In the genomic region with DNA sequence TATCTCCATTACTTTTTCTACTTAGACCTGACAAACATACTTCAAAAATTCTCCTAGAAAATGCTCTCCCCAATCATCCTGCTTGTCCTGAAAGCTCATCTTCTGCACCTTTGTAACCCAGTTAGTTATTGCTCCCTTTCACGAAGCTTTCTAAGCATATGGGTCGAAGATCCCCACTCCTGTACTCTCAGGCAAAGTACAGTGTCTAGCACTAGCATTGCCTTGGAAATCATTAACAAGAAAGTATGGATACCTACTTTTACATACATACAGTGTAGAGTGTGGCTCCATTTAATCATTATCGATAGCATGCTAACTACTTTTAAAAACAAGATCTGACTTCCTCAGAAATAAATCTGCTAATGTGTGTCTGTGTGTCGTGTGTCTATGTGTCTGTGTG, we compare ENCODE assay signal across 29 mouse cellular contexts.
"Had no signal": no experiment of that assay in that cellular context is flagged by ENCODE, and none has a peak within 500 bp of the region (broad histone marks: within the 10 kb centered on the region; RNA-seq: fewer than 3 reads in every experiment).

No protein-coding gene starts in this region.

- H3K9ac ChIP-seq: embryonic facial prominence, embryonic 12.5 days; embryonic facial prominence, embryonic 13.5 days; embryonic facial prominence, embryonic 15.5 days; forebrain, embryonic 12.5 days; forebrain, embryonic 13.5 days; forebrain, embryonic 15.5 days; forebrain, postnatal 0 days had no signal

- H3K9me3 ChIP-seq: embryonic facial prominence, embryonic 10.5 days; embryonic facial prominence, embryonic 12.5 days; embryonic facial prominence, embryonic 13.5 days; embryonic facial prominence, embryonic 15.5 days; forebrain, embryonic 10.5 days; forebrain, embryonic 12.5 days; forebrain, embryonic 13.5 days; forebrain, embryonic 15.5 days had no signal

- H3K4me3 ChIP-seq: embryonic facial prominence, embryonic 10.5 days; embryonic facial prominence, embryonic 12.5 days; embryonic facial prominence, embryonic 13.5 days; embryonic facial prominence, embryonic 15.5 days; erythroblast, embryonic 14.5 days; forebrain, embryonic 10.5 days; forebrain, embryonic 12.5 days; forebrain, embryonic 13.5 days; forebrain, embryonic 15.5 days; gastrocnemius, adult 2 months; heart, adult 2 months had no signal

- H3K27ac ChIP-seq: embryonic facial prominence, embryonic 10.5 days; embryonic facial prominence, embryonic 12.5 days; embryonic facial prominence, embryonic 13.5 days; embryonic facial prominence, embryonic 15.5 days; forebrain, embryonic 10.5 days; forebrain, embryonic 12.5 days; forebrain, embryonic 13.5 days; forebrain, embryonic 15.5 days; gastrocnemius, adult 2 months; heart, adult 2 months had no signal

- H3K36me3 ChIP-seq: embryonic facial prominence, embryonic 10.5 days; embryonic facial prominence, embryonic 12.5 days; embryonic facial prominence, embryonic 13.5 days; embryonic facial prominence, embryonic 15.5 days; forebrain, embryonic 10.5 days; forebrain, embryonic 12.5 days; forebrain, embryonic 15.5 days had no signal

- H3K27me3 ChIP-seq: embryonic facial prominence, embryonic 12.5 days; embryonic facial prominence, embryonic 13.5 days; embryonic facial prominence, embryonic 15.5 days; forebrain, embryonic 12.5 days; forebrain, embryonic 13.5 days; forebrain, embryonic 15.5 days had no signal

- H3K4me2 ChIP-seq: embryonic facial prominence, embryonic 12.5 days; embryonic facial prominence, embryonic 13.5 days; embryonic facial prominence, embryonic 15.5 days; forebrain, embryonic 12.5 days; forebrain, embryonic 13.5 days; forebrain, embryonic 15.5 days had no signal

- ATAC-seq: forebrain, embryonic 13.5 days; forebrain, embryonic 14.5 days; forebrain, embryonic 15.5 days; forebrain, embryonic 16.5 days; forebrain, postnatal 0 days had no signal

- DNase-seq: cerebellum, adult 2 months; cerebellum, adult 8-10 months; cerebellum, adult 9-10 months; cerebellum, adult 9-11 months; cerebellum, postnatal 10 days; cerebellum, postnatal 14 days; cerebellum, postnatal 25 days; cerebellum, postnatal 36 days; embryo, embryonic 11 days; forebrain, postnatal 0 days; gastrocnemius, adult 2 months; gastrocnemius, postnatal 10 days; gastrocnemius, postnatal 14 days; gastrocnemius, postnatal 25 days; gastrocnemius, postnatal 36 days; heart, adult 11 months; heart, adult 18-20 months; heart, adult 2 months had no signal

- H3K4me1 ChIP-seq: embryonic facial prominence, embryonic 10.5 days; embryonic facial prominence, embryonic 12.5 days; embryonic facial prominence, embryonic 13.5 days; embryonic facial prominence, embryonic 15.5 days; forebrain, embryonic 10.5 days; forebrain, embryonic 12.5 days; forebrain, embryonic 13.5 days; forebrain, embryonic 15.5 days had no signal
